Mouse (Mus musculus): ENCODE measurements around the gene Irak3.

- TF ChIP-seq CTCF (IDR thresholded peaks at IDR 0.05; ENCODE audit: extremely low read depth, insufficient read depth, insufficient read length, insufficient replicate concordance) (no peak), POLR2A (IDR thresholded peaks at IDR 0.05; ENCODE audit: low read depth, low read length) (no peak)
These were observed 34.9 kb upstream of the Irak3 start for GRCm38 (mm10) chr10:120236855-120237254.

All from spleen, adult 2 months (tissue).